Mouse (Mus musculus) forebrain, embryonic 11.5 days (tissue): ENCODE data around the gene Cmtm8. TPM values are rescaled to one million over a fixed set of nuclear protein-coding genes. Genes with fewer than 3 reads are reported as not detected.

Source experiments
- ATAC-seq: fragments of 200-750 bp; cut with Nextera tagmentation; replicated peaks from 2 replicates; pipeline ENCODE4 v1.8.0; 2017; ENCODE audit warnings: moderate TSS enrichment; ENCODE audit not compliant: low FRiP score
- DNase-seq: peaks from one replicate; pipeline ENCODE4 v3.0.0-alpha.2; 2017; ENCODE audit warnings: low spot score
- H3K27ac ChIP-seq: fragments of 300-500 bp; sonication (generic); 2 replicates; pipeline ENCODE4 v1.5.1; 2014; ENCODE audit warnings: low read depth, low read length
- H3K27me3 ChIP-seq: fragments of 300-500 bp; sonication (generic); 2 replicates; pipeline ENCODE4 v1.6.1; 2014; ENCODE audit warnings: mild to moderate bottlenecking, low read length, mixed read lengths; ENCODE audit not compliant: control insufficient read depth, insufficient read depth
- H3K36me3 ChIP-seq: fragments of 300-500 bp; sonication (generic); 2 replicates; pipeline ENCODE4 v1.6.1; 2014; ENCODE audit warnings: mild to moderate bottlenecking, low read length, moderate library complexity, mixed read lengths; ENCODE audit not compliant: control insufficient read depth, insufficient read depth
- H3K4me1 ChIP-seq: fragments of 300-500 bp; sonication (generic); replicated peaks from 2 replicates; pipeline ENCODE4 v1.6.1; 2014; ENCODE audit warnings: low read length, mixed read lengths; ENCODE audit not compliant: control insufficient read depth, insufficient read depth
- H3K4me2 ChIP-seq: fragments of 300-500 bp; sonication (generic); 2 replicates; pipeline ENCODE4 v1.6.1; 2014; ENCODE audit warnings: low read depth, mild to moderate bottlenecking, low read length, moderate library complexity, mixed read lengths; ENCODE audit not compliant: severe bottlenecking
- H3K4me3 ChIP-seq: fragments of 300-500 bp; sonication (generic); 2 replicates; pipeline ENCODE4 v1.5.1; 2014; ENCODE audit warnings: low read depth, low read length
- H3K9ac ChIP-seq: fragments of 300-500 bp; sonication (generic); 2 replicates; pipeline ENCODE4 v1.6.1; 2014; ENCODE audit warnings: low read length
- H3K9me3 ChIP-seq: fragments of 300-500 bp; sonication (generic); 2 replicates; pipeline ENCODE4 v1.6.1; 2016; ENCODE audit warnings: low read length, mixed read lengths; ENCODE audit not compliant: control insufficient read depth
- WGBS: fragments of 180-500 bp; shearing (Covaris S2); extraction: QIAGEN DNeasy Blood & Tissue Kit; methylation state at CpG from one replicate; pipeline ENCODE4 v1.1.7; 2014; 5-methylcytosine and 5-hydroxymethylcytosine counted together
- polyA plus RNA-seq: library from polyadenylated mRNA; unstranded; fragments of >200 nt; fragmentation: Nextera tagmentation; extraction: Ambion mirVana; gene quantifications from 2 replicates; pipeline ENCODE4 v1.2.1, GENCODE M21; 2014

The Cmtm8 gene
- polyA plus RNA-seq, 1 experiment from 2014 or later = 19.1 TPM

DNA sequence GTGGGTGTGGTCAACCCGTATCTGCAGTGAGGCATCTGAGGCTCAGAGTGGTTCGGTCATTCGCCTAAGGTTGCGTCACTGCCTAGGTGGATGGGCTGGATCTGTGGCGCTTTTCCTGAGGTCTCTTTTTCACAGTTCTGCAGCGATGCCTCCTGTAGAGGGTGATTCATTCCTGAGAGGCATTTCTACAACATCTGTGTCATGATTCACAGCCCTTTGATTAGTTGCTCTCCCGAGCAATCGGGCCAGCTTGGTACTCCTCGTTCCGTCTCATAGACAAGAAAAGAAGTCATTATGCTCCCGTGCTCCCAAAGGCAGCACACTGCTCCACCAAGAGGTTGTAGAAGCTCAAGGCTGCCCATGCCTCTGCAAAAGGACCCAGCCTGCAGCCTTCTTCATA is 11.4 kb upstream of the Cmtm8 start:
- no peaks in the 10 kb centered on the region for H3K4me1 ChIP-seq
- 73% methylated on average over 11 of the region's 11 CpGs for WGBS
- ATAC-seq (no peak), DNase-seq (no peak)
- H3K4me2 ChIP-seq = no peak overlapping the region
- no peak overlapping the region for H3K27ac ChIP-seq
- H3K27me3 ChIP-seq = no peaks in the 10 kb centered on the region
- H3K9me3 ChIP-seq = no peaks in the 10 kb centered on the region
- no peaks in the 10 kb centered on the region for H3K36me3 ChIP-seq
- no peak overlapping the region for H3K4me3 ChIP-seq
- no peak overlapping the region for H3K9ac ChIP-seq

DNA sequence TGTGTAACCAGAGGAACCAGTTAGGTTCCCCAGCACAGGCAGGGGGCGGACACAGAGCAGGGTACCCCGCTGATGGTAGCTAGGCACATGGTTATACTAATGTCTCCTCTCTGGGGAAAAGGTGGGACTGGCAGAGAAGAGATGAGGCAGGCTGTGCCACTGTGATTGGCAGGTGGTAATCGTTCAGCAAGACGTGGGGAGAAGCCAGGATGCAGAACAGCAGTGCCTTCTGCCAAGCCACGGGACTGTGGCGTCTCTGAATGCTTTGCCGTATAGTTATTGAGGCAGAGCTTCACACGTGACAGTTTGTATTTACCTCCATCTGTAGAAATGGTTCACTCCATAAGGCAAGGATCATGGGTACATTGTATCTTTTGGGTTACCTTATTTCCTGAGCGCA is 10.7 kb upstream of the Cmtm8 start:
- Histone ChIP-seq H3K9me3 (no peaks in the 10 kb centered on the region), H3K36me3 (no peaks in the 10 kb centered on the region), H3K4me1 (no peaks in the 10 kb centered on the region), H3K4me2 (no peak overlapping the region), H3K27me3 (no peaks in the 10 kb centered on the region), H3K9ac (no peak overlapping the region), H3K27ac (no peak overlapping the region), H3K4me3 (no peak overlapping the region)
- 77% methylated on average over 9 of the region's 9 CpGs for WGBS
- DNase-seq (no peak), ATAC-seq (no peak)

DNA sequence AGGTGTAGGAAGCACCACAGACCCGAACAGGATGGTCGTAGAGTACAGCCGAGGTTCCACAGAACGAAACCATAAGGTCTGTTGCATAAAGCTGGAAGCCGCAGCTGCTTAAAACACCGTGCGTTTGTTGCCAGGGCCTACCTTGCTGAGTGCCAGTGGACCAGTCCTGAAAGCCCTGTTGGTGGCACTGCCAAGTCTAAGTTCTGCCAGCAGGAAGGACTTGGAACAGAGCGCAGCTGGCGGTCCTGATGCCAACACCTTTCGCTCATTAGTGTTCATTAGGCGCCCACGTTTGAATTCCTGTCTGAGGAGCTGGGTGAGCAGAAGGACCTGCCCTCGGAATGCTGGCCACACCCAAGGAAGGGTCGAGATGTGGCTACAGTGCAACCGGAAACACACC is 9.4 kb upstream of the Cmtm8 start:
- Histone ChIP-seq H3K4me3 (no peak overlapping the region), H3K4me2 (no peak overlapping the region), H3K4me1 (no peaks in the 10 kb centered on the region), H3K9ac (no peak overlapping the region), H3K36me3 (no peaks in the 10 kb centered on the region), H3K27me3 (no peaks in the 10 kb centered on the region), H3K27ac (no peak overlapping the region), H3K9me3 (no peaks in the 10 kb centered on the region)
- DNase-seq (no peak), ATAC-seq (no peak)
- WGBS = 87% methylated on average over 15 of the region's 15 CpGs

DNA sequence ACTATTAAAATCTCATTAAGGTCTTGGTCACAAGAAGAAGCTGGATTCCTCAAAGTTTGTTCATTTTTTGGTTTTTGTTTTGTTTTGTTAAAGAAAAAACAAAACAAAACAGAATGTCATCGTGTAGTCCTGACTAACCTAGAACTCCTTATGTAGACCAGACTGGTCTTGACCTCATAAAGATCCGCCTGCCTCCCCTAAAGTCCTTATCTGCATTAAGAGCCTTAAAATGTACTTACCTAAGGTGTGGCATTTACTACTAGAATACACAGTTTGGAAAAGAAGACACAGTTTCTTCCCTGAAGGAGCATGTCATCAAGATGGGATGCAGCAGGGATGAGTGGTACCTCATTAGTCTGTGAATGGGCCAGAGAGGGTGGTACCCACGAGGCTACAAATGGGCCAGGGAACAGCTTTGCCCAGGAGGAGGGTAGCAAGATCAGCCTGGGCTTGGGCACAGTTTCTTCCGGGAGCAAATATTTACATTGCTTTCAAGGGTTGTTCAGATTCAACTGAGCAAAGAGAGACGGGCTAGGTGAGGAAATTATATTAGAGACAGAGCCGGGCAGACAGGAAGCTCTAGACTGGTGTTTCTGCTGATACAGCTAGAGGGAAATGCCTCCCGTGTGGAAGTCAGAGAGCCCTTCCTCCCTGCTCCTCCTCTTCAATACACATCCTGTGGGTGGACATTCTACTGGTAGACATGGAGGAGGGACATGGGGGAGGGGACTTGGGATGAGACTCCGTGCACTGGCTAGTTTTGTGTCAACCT is 7.6 kb upstream of the Cmtm8 start:
- Histone ChIP-seq H3K27ac (no peak overlapping the region), H3K4me3 (no peak overlapping the region), H3K4me1 (no peaks in the 10 kb centered on the region), H3K36me3 (no peaks in the 10 kb centered on the region), H3K9me3 (no peaks in the 10 kb centered on the region), H3K9ac (no peak overlapping the region), H3K27me3 (no peaks in the 10 kb centered on the region), H3K4me2 (no peak overlapping the region)
- no peak for ATAC-seq
- no peak for DNase-seq
- 79% methylated on average over 8 of the region's 8 CpGs for WGBS

DNA sequence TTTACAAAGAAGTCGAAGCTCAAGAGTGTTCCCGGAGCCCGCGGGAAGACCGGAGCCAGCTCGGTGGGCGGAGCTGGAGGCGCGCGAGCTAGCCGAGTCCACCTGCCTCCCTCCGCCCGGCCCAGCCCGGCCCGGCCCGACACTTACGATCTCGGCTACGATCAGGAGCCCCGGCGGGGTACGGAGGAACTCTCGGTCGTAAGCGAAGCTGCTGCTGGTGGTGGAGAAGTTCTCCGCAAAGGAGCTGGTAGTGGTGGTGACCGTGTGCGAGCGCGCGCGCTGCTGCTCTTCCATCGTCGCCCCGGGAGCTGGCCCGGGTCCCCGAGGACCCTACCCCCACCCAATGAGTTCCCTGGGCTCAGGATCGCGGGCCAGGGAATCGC is 331 bp downstream of the Cmtm8 start:
- Histone ChIP-seq H3K4me2 (peak overlapping the region; percentile 98), H3K4me1 (peaks cover 6% of the 10 kb centered on the region; the same call in 1 of the 2 replicates), H3K4me3 (peak overlapping the region; percentile 69), H3K27me3 (no peaks in the 10 kb centered on the region; the same call in 1 of the 2 replicates), H3K27ac (no peak overlapping the region), H3K9me3 (no peaks in the 10 kb centered on the region), H3K36me3 (no peaks in the 10 kb centered on the region), H3K9ac (peak overlapping the region; percentile 74)
- under 1% methylated on average over 40 of the region's 40 CpGs for WGBS
- DNase-seq = no peak
- peak; percentile 71; the same call in 1 of the 2 replicates for ATAC-seq

DNA sequence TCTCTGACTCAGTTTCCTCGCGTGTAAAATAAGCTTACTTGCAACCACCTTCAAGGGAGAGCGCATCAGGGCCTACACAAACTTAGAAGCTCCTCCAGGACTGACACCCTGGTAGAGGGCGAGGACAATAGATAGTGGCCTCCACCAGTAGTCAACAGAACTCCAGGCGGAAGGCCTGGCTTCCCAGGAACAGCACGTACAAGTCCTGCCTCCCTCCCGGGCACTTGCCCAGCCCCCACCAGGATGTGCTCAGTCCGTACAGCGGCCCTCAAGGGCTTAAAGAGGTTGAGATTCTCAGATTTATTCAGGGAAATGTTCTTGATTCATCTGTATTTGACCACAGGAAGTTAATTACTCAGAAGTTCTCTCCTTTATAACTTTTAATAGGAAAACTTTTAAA is 1.1 kb downstream of the Cmtm8 start:
- no peaks in the 10 kb centered on the region; the same call in 1 of the 2 replicates for H3K27me3 ChIP-seq
- DNase-seq (peak; percentile 55), ATAC-seq (no peak)
- 15% methylated on average over 9 of the region's 9 CpGs for WGBS
- H3K9ac ChIP-seq = 0 out of 2 replicates have a peak overlapping the region, but pooled peaks have one; percentile 74
- peak overlapping the region; percentile 69 for H3K4me3 ChIP-seq
- no peaks in the 10 kb centered on the region for H3K9me3 ChIP-seq
- peaks cover 6% of the 10 kb centered on the region; the same call in 1 of the 2 replicates for H3K4me1 ChIP-seq
- H3K27ac ChIP-seq = no peak overlapping the region
- H3K36me3 ChIP-seq = no peaks in the 10 kb centered on the region
- peak overlapping the region; percentile 98 for H3K4me2 ChIP-seq

GRCm38 (mm10) chr9:114842269-114842668 is 1.7 kb downstream of the Cmtm8 start:
- Histone ChIP-seq H3K27me3 (no peaks in the 10 kb centered on the region; the same call in 1 of the 2 replicates), H3K9ac (no peak overlapping the region), H3K4me2 (no peak overlapping the region), H3K36me3 (no peaks in the 10 kb centered on the region), H3K4me1 (peaks cover 6% of the 10 kb centered on the region; the same call in 1 of the 2 replicates), H3K27ac (no peak overlapping the region), H3K4me3 (no peak overlapping the region), H3K9me3 (no peaks in the 10 kb centered on the region)
- ATAC-seq (no peak), DNase-seq (no peak)
- 81% methylated on average over 7 of the region's 7 CpGs for WGBS

GRCm38 (mm10) chr9:114838870-114839269 is 5.1 kb downstream of the Cmtm8 start:
- 0 out of 2 replicates have a peak, but pooled peaks cover 2% of the 10 kb centered on the region for H3K4me1 ChIP-seq
- WGBS = 88% methylated on average over 5 of the region's 5 CpGs
- no peak overlapping the region for H3K27ac ChIP-seq
- no peaks in the 10 kb centered on the region for H3K9me3 ChIP-seq
- DNase-seq = no peak
- ATAC-seq = no peak
- no peak overlapping the region for H3K4me2 ChIP-seq
- H3K27me3 ChIP-seq = no peaks in the 10 kb centered on the region
- H3K36me3 ChIP-seq = no peaks in the 10 kb centered on the region
- H3K9ac ChIP-seq = no peak overlapping the region
- H3K4me3 ChIP-seq = no peak overlapping the region

DNA sequence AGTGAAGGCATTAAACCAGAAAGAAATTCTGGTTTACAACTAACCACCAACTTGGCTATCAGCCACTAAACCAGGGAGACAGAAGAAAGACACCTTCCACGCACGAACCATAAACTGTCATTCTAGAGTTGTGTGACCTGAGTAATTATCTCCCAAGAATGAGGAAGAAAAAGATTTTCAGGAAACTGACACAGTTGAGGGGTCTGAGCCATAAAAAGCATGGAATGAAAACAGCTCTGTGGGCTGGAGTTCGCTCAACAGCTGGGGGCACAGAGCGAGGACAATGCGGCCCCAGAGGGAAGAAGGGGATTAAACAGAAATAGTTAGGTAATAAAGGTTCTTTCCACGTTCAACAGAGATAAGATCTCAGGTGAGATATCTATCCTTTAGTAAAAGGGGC is 12.4 kb downstream of the Cmtm8 start:
- no peak overlapping the region for H3K4me3 ChIP-seq
- peaks cover 8% of the 10 kb centered on the region for H3K4me1 ChIP-seq
- H3K27me3 ChIP-seq = no peaks in the 10 kb centered on the region
- no peaks in the 10 kb centered on the region for H3K9me3 ChIP-seq
- DNase-seq (no peak), ATAC-seq (no peak)
- no peak overlapping the region for H3K4me2 ChIP-seq
- no peak overlapping the region for H3K27ac ChIP-seq
- no peaks in the 10 kb centered on the region for H3K36me3 ChIP-seq
- H3K9ac ChIP-seq = no peak overlapping the region
- 63% methylated on average over 6 of the region's 6 CpGs for WGBS
